Comparison of ENCODE assay signal across 7 mouse cellular contexts in the genomic region with DNA sequence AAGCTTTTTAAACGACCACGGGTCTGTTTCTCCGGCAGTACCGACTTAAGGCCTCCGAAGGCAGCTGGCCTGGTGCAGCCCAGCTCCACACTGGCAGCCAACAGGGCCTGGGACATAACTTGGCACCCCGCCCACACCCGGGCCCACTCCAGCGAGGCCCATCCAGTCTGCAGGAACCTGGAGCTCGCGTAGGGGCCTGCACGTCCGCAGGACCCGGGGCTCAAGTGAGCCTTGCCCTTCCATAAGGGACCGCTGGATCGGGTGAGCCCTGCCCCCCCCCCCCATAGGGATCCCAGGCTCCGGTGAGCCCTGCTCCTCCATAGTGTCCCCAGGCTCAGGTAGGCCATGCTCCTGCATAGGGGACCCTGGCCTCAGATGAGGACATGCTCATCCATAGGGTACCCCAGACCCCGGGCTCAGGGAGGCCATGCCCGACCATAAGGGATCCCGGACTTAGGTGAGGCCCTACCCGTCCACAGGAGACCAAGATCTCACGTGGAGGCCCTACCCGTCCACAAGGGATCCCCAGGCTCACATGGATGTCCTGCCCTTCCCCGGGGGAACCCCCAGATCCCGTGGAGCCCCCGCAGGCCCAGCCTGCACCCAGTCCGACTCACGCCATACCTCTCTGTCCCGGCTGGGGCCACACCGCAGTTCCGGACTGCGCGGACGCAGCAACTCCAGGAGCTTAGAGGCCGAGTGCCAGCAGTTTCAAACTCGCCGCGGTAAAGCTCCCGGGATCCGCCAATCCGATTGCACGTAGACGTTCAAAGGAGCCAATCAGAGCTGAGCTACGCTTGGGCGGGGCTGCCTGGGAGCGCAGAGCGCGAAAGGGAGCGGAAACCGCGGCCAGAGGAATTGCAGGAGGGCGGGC. TPM values are rescaled to one million over a fixed set of nuclear protein-coding genes. Genes with fewer than 3 reads are reported as not detected.
DNase-seq lines count a peak whose midpoint lies in the region; ATAC-seq lines count a peak whose summit lies in the region.

A gene (minus strand): TSS at position 727 of the 874 bp plus-strand sequence.

- ATAC-seq in embryonic facial prominence, embryonic 12.5 days (ENCODE audit: insufficient number of reproducible peaks, insufficient read depth, low FRiP score, low TSS enrichment) = peak; percentile 93
- peak; percentile 94 for ATAC-seq in limb, embryonic 11.5 days (ENCODE audit: insufficient number of reproducible peaks, low FRiP score, low TSS enrichment, low read depth)
- ATAC-seq in midbrain, embryonic 14.5 days (ENCODE audit: low FRiP score, low TSS enrichment) = peak; percentile 97

- WGBS in embryonic facial prominence, embryonic 12.5 days = under 1% methylated on average over 51 of the region's 51 CpGs
- WGBS in limb, embryonic 11.5 days = under 1% methylated on average over 51 of the region's 51 CpGs
- under 1% methylated on average over 51 of the region's 51 CpGs for WGBS in midbrain, embryonic 14.5 days

- H3K4me3 ChIP-seq in embryonic facial prominence, embryonic 12.5 days = peak within 1 kb of the TSS; percentile 93
- peak within 1 kb of the TSS; percentile 97 for H3K4me3 ChIP-seq in limb, embryonic 11.5 days (ENCODE audit: low read depth, low read length)
- peak within 1 kb of the TSS; percentile 54 for H3K4me3 ChIP-seq in midbrain, embryonic 14.5 days (replicated peaks; ENCODE audit: low read depth, low read length)

- peaks cover 31% of the 10 kb centered on the region for H3K36me3 ChIP-seq in embryonic facial prominence, embryonic 12.5 days
- H3K36me3 ChIP-seq in limb, embryonic 11.5 days (ENCODE audit: control insufficient read depth, insufficient read depth, low read length) = peaks cover 22% of the 10 kb centered on the region
- 0 out of 2 replicates have a peak, but pooled peaks cover 5% of the 10 kb centered on the region for H3K36me3 ChIP-seq in midbrain, embryonic 14.5 days (ENCODE audit: control insufficient read depth, insufficient read depth, low read length)

- H3K9me3 ChIP-seq in embryonic facial prominence, embryonic 12.5 days = no peaks in the 10 kb centered on the region
- no peaks in the 10 kb centered on the region for H3K9me3 ChIP-seq in limb, embryonic 11.5 days (ENCODE audit: control insufficient read depth, low read length)
- H3K9me3 ChIP-seq in midbrain, embryonic 14.5 days (ENCODE audit: control insufficient read depth, low read length) = no peaks in the 10 kb centered on the region

- peak; percentile 98 for DNase-seq in adrenal gland, postnatal 14 days
- DNase-seq in heart, adult 11 months = peak; percentile 100
- DNase-seq in kidney, adult 18-20 months = peak; percentile 97
- DNase-seq in limb, embryonic 11.5 days (ENCODE audit: low spot score) = peak; percentile 97
- DNase-seq in midbrain, embryonic 14.5 days = peak; percentile 97
- peak; percentile 77 to 85 for DNase-seq in spleen, adult 18-20 months

- no peaks in the 10 kb centered on the region for H3K27me3 ChIP-seq in embryonic facial prominence, embryonic 12.5 days
- no peaks in the 10 kb centered on the region for H3K27me3 ChIP-seq in limb, embryonic 11.5 days (ENCODE audit: control insufficient read depth, insufficient read depth, low read length)
- H3K27me3 ChIP-seq in midbrain, embryonic 14.5 days (ENCODE audit: control insufficient read depth, insufficient read depth, low read length) = no peaks in the 10 kb centered on the region

- H3K27ac ChIP-seq in embryonic facial prominence, embryonic 12.5 days = peak within 1 kb of the TSS; percentile 86
- H3K27ac ChIP-seq in limb, embryonic 11.5 days (replicated peaks; ENCODE audit: low read depth, low read length) = peak within 1 kb of the TSS; percentile 72; the same call in 1 of the 2 replicates
- H3K27ac ChIP-seq in midbrain, embryonic 14.5 days (replicated peaks; ENCODE audit: low read depth, low read length) = peak within 1 kb of the TSS; percentile 37; the same call in 1 of the 2 replicates

- H3K4me2 ChIP-seq in embryonic facial prominence, embryonic 12.5 days (replicated peaks) = peak within 1 kb of the TSS; percentile 83
- H3K4me2 ChIP-seq in limb, embryonic 11.5 days (ENCODE audit: low read depth, severe bottlenecking) = peak within 1 kb of the TSS; percentile 73
- peak within 1 kb of the TSS; percentile 96 for H3K4me2 ChIP-seq in midbrain, embryonic 14.5 days (ENCODE audit: low read length)

- peak within 1 kb of the TSS; percentile 90 for H3K9ac ChIP-seq in embryonic facial prominence, embryonic 12.5 days
- H3K9ac ChIP-seq in limb, embryonic 11.5 days (ENCODE audit: low read length) = peak within 1 kb of the TSS; percentile 97
- H3K9ac ChIP-seq in midbrain, embryonic 14.5 days (replicated peaks; ENCODE audit: low read length) = peak within 1 kb of the TSS; percentile 52

- H3K4me1 ChIP-seq in embryonic facial prominence, embryonic 12.5 days = peaks cover 38% of the 10 kb centered on the region
- H3K4me1 ChIP-seq in limb, embryonic 11.5 days (ENCODE audit: control insufficient read depth, insufficient read depth, low read length) = peaks cover 22% of the 10 kb centered on the region; the same call in 1 of the 2 replicates
- H3K4me1 ChIP-seq in midbrain, embryonic 14.5 days (ENCODE audit: control insufficient read depth, insufficient read depth, low read length) = peaks cover 11% of the 10 kb centered on the region; the same call in 1 of the 2 replicates

RNA-seq across cellular contexts. Expression of the gene that starts here (rescaled TPM):
- total RNA-seq in adrenal gland, postnatal 14 days (2021) = 38.0 and 51.0 TPM in 2 replicates
- polyA plus RNA-seq in embryonic facial prominence, embryonic 12.5 days (2016; fragmentation: Nextera tagmentation; extraction: Ambion mirVana) = 372 and 387 TPM in 2 replicates
- 528 and 536 TPM in 2 replicates for polyA plus RNA-seq in limb, embryonic 11.5 days (2014; fragmentation: Nextera tagmentation; extraction: Ambion mirVana)
- 60.5 and 94.2 TPM in 2 replicates for polyA plus RNA-seq in midbrain, embryonic 14.5 days (2014; fragmentation: Nextera tagmentation; extraction: Ambion mirVana)

Comparison
In these comparisons a context has a peak if more than half of its experiments do, and no peak if none do; other contexts are left out.
1. Peak in every context shown above with its lines: DNase-seq, ATAC-seq, H3K4me3 ChIP-seq and H3K27ac ChIP-seq.